Mouse (Mus musculus) forebrain, postnatal 0 days (tissue): Measurements from ENCODE around the gene Ndc1. TPM values are rescaled to one million over a fixed set of nuclear protein-coding genes. Genes with fewer than 3 reads are reported as not detected.

Experiments
- ATAC-seq: fragments of 200-750 bp; cut with Nextera tagmentation; 2 replicates; pipeline ENCODE4 v1.8.0; 2017; ENCODE audit warnings: mild to moderate bottlenecking, moderate library complexity
- DNase-seq: peaks from one replicate; pipeline ENCODE4 v3.0.0-alpha.2; 2015
- H3K27ac ChIP-seq: fragments of 300-500 bp; sonication (generic); 2 replicates; pipeline ENCODE4 v1.5.1; 2014; ENCODE audit warnings: low read depth, mild to moderate bottlenecking, antibody characterized with exemption, low read length, moderate library complexity, mixed read lengths
- H3K27me3 ChIP-seq: fragments of 300-500 bp; sonication (generic); 2 replicates; pipeline ENCODE4 v1.6.1; 2014; ENCODE audit warnings: mild to moderate bottlenecking, low read length, mixed read lengths; ENCODE audit not compliant: insufficient read depth
- H3K36me3 ChIP-seq: fragments of 300-500 bp; sonication (generic); 2 replicates; pipeline ENCODE4 v1.6.1; 2014; ENCODE audit warnings: mild to moderate bottlenecking, moderate library complexity; ENCODE audit not compliant: insufficient read depth
- H3K4me1 ChIP-seq: fragments of 300-500 bp; sonication (generic); 2 replicates; pipeline ENCODE4 v1.6.1; 2014; ENCODE audit warnings: antibody characterized with exemption; ENCODE audit not compliant: insufficient read depth
- H3K4me2 ChIP-seq: fragments of 300-500 bp; sonication (generic); 2 replicates; pipeline ENCODE4 v1.6.1; 2014; ENCODE audit warnings: low read depth, mild to moderate bottlenecking, moderate library complexity
- H3K4me3 ChIP-seq: fragments of 300-500 bp; sonication (generic); 2 replicates; pipeline ENCODE4 v1.5.1; 2014; ENCODE audit warnings: low read depth, low read length, mixed read lengths
- H3K9ac ChIP-seq: fragments of 300-500 bp; sonication (generic); 2 replicates; pipeline ENCODE4 v1.6.1; 2014; ENCODE audit warnings: mild to moderate bottlenecking
- H3K9me3 ChIP-seq: fragments of 300-500 bp; sonication (generic); 2 replicates; pipeline ENCODE4 v1.6.1; 2016; ENCODE audit warnings: low read length
- CTCF ChIP-seq: sonication (generic); IDR thresholded peaks from 2 replicates; pipeline ENCODE4 v1.5.1; 2016; ENCODE audit warnings: antibody characterized with exemption, control low read depth, low read depth
- WGBS: fragments of 180-500 bp; shearing (Covaris S2); extraction: QIAGEN DNeasy Blood & Tissue Kit; methylation state at CpG from one replicate; pipeline ENCODE4 v1.1.7; 2014; 5-methylcytosine and 5-hydroxymethylcytosine counted together
- polyA plus RNA-seq: library from polyadenylated mRNA; unstranded; fragments of >200 nt; fragmentation: Nextera tagmentation; extraction: Ambion mirVana; gene quantifications from 2 replicates; pipeline ENCODE4 v1.2.1, GENCODE M21; 2015
- total RNA-seq: library from RNA; depleted of rRNA; stranded (reverse); fragments of >200 nt; gene quantifications from 2 replicates; pipeline ENCODE4 v1.2.3, GENCODE M21; 2014; rRNA removed

The Ndc1 gene
- total RNA-seq (23.6 and 30.4 TPM in 2 replicates), polyA plus RNA-seq (14.3 and 18.7 TPM in 2 replicates)

DNA sequence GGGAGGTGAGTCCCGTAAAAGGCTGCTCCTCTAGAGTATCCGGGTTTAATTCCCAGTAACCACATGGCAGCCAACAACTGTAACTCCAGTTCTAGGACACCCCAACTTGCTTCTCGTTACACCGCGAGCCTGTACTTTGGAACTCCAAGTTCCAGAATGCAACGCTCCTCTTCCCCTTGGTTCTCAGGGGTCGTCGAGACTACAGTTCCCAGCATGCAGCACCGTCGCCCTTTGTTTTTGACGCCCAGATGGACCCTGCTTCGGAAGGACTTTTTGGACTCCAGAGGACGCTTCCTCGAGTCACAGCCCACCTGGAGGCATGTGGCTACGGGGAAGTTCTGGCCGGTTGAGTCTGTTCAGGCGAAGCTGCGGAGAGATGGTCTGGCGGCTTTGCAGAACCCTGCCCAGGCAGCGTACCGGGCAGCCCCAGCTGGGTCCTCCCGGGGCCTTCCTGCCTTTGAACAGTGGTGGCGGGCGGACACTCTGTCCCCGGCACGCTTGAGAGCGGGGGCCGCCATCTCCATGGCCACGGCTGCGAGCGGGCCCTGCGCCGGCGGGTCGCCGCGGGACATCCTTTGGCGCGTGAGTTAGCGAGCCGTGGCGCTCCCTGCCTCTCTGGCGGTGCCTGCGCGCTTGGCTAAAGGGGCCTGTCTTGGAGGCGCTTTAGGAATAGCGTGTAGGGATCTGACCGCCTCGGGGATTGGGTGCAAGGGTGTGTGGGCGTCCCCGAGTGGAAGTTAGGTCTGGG is at the start of gene Ndc1:
Gene Ndc1, plus strand, starts transcription at position 218 of the 748 bp plus-strand sequence.
- Histone ChIP-seq H3K27me3 (no peaks in the 10 kb centered on the region), H3K9ac (peak within 1 kb of the TSS; percentile 94), H3K4me3 (peak within 1 kb of the TSS; percentile 71), H3K4me2 (peak within 1 kb of the TSS; percentile 54), H3K36me3 (peaks cover 3% of the 10 kb centered on the region; the same call in 1 of the 2 replicates), H3K9me3 (no peaks in the 10 kb centered on the region), H3K4me1 (no peaks in the 10 kb centered on the region), H3K27ac (peak within 1 kb of the TSS; percentile 91)
- TF ChIP-seq CTCF = peak; percentile 42
- ATAC-seq (peak; percentile 98), DNase-seq (peak; percentile 92)
- WGBS = under 1% methylated on average over 51 of the region's 51 CpGs

DNA sequence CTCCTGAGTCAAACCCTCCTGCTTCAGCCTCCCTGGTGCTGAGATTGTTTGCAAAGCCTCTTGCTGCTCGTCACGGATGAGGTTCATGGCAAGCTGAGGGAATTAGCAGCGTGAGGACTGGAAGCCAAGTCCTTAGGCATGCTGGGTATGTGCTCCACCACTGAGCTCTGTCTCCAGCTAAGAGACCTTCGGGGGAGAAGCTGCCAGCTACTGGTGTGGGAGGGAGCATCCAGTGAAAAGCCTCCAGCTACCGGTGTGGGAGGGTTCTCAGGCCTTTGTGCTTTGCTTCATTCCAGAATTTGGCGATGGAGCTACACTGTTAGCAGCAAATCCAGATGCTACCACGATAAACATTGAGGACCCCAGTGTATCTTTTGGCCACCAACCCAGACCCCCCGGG is 48.9 kb upstream of the Ndc1 start:
- H3K4me2 ChIP-seq = no peak overlapping the region
- no peak for ATAC-seq
- H3K4me1 ChIP-seq = peaks cover 7% of the 10 kb centered on the region; the same call in 1 of the 2 replicates
- H3K4me3 ChIP-seq = no peak overlapping the region
- no peak for DNase-seq
- peaks cover 55% of the 10 kb centered on the region for H3K36me3 ChIP-seq
- no peak overlapping the region for H3K9ac ChIP-seq
- H3K27me3 ChIP-seq = no peaks in the 10 kb centered on the region
- WGBS = 77% methylated on average over 8 of the region's 8 CpGs
- no peak for TF ChIP-seq CTCF
- no peaks in the 10 kb centered on the region for H3K9me3 ChIP-seq
- H3K27ac ChIP-seq = no peak overlapping the region

GRCm38 (mm10) chr4:107321041-107321440 is 46.5 kb upstream of the Ndc1 start:
- Histone ChIP-seq H3K4me3 (no peak overlapping the region), H3K27ac (no peak overlapping the region), H3K4me1 (no peaks in the 10 kb centered on the region), H3K36me3 (peaks cover 60% of the 10 kb centered on the region), H3K9ac (no peak overlapping the region), H3K9me3 (no peaks in the 10 kb centered on the region), H3K4me2 (no peak overlapping the region), H3K27me3 (no peaks in the 10 kb centered on the region)
- 77% methylated on average over 2 of the region's 2 CpGs for WGBS
- no peak for DNase-seq
- TF ChIP-seq CTCF = no peak
- no peak for ATAC-seq

- no peaks in the 10 kb centered on the region for H3K9me3 ChIP-seq
- H3K4me3 ChIP-seq = no peak overlapping the region
- no peak overlapping the region for H3K9ac ChIP-seq
- ATAC-seq = no peak
- H3K36me3 ChIP-seq = peaks cover 53% of the 10 kb centered on the region
- H3K27ac ChIP-seq = no peak overlapping the region
- DNase-seq = no peak
- no peaks in the 10 kb centered on the region for H3K4me1 ChIP-seq
- WGBS = 97% methylated on average over 2 of the region's 2 CpGs
- TF ChIP-seq CTCF = no peak
- H3K27me3 ChIP-seq = no peaks in the 10 kb centered on the region
- H3K4me2 ChIP-seq = no peak overlapping the region
These were observed 44.5 kb upstream of the Ndc1 start for GRCm38 (mm10) chr4:107323113-107323512.

DNA sequence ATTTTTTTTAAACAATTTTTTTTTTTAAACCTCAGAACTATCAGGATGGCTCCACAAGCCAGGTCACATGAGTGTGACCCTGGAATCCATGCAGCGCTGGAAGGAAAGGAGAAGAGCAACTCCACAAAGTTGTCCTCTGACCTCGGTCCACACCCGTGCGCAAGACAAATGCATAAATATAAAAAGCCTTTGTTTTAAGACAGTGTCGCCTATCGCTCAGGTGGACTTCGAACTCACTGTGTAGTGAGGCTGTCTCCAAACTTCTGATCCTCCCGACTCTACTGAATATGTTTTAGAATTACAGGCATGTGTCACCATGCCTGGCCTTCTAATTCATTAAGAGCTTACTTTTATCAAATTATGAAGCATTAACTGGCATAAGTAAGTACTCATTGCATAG is 39.1 kb upstream of the Ndc1 start:
- H3K9ac ChIP-seq = no peak overlapping the region
- H3K36me3 ChIP-seq = peaks cover 16% of the 10 kb centered on the region; the same call in 1 of the 2 replicates
- no peak for ATAC-seq
- H3K4me3 ChIP-seq = no peak overlapping the region
- 97% methylated on average over 8 of the region's 8 CpGs for WGBS
- TF ChIP-seq CTCF = no peak
- H3K27ac ChIP-seq = no peak overlapping the region
- H3K9me3 ChIP-seq = no peaks in the 10 kb centered on the region
- no peak overlapping the region for H3K4me2 ChIP-seq
- no peaks in the 10 kb centered on the region for H3K27me3 ChIP-seq
- DNase-seq = no peak
- no peaks in the 10 kb centered on the region for H3K4me1 ChIP-seq

GRCm38 (mm10) chr4:107333514-107333913 is 34.1 kb upstream of the Ndc1 start:
- H3K9me3 ChIP-seq = no peaks in the 10 kb centered on the region
- H3K27me3 ChIP-seq = no peaks in the 10 kb centered on the region
- H3K4me2 ChIP-seq = no peak overlapping the region
- peaks cover 14% of the 10 kb centered on the region; the same call in 1 of the 2 replicates for H3K36me3 ChIP-seq
- DNase-seq = no peak
- H3K4me1 ChIP-seq = no peaks in the 10 kb centered on the region
- WGBS = 94% methylated on average over 4 of the region's 4 CpGs
- H3K9ac ChIP-seq = no peak overlapping the region
- H3K27ac ChIP-seq = no peak overlapping the region
- no peak for TF ChIP-seq CTCF
- no peak for ATAC-seq
- no peak overlapping the region for H3K4me3 ChIP-seq

DNA sequence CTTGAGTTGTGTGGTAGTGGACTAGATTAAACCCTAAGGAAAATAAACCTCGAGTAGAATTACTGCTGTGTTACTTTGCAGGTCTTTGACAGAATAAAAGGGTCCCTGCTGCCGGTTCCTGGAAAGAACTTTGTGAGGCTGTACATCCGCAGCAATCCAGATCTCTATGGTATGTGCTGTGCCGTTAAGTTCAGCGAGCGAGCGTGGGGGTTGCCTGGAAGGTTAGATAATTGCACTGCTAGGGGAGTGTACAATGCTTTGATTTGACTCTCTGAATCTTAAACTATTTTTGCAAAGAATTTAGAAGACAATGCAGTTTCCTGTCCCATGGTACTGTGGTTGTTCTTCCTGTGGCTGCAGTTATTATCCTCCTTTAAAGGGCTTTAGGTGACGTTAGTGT is 31.2 kb upstream of the Ndc1 start:
- 72% methylated on average over 8 of the region's 8 CpGs for WGBS
- DNase-seq (no peak), ATAC-seq (no peak)
- H3K4me3 ChIP-seq = no peak overlapping the region
- no peaks in the 10 kb centered on the region for H3K4me1 ChIP-seq
- H3K9ac ChIP-seq = no peak overlapping the region
- no peak for TF ChIP-seq CTCF
- H3K9me3 ChIP-seq = no peaks in the 10 kb centered on the region
- H3K27ac ChIP-seq = no peak overlapping the region
- no peak overlapping the region for H3K4me2 ChIP-seq
- no peaks in the 10 kb centered on the region for H3K27me3 ChIP-seq
- H3K36me3 ChIP-seq = peaks cover 10% of the 10 kb centered on the region; the same call in 1 of the 2 replicates
